Mouse (Mus musculus) urinary bladder, postnatal 14 days (tissue): ENCODE data around the gene Il6ra.

ENCODE experiments used
- DNase-seq: peaks from one replicate; pipeline ENCODE4 v3.0.0; 2021; ENCODE audit warnings: low spot score

Gene Il6ra

GRCm38 (mm10) chr3:89847596-89847995 lies 65.4 kb downstream of the Il6ra start:
- no peak for DNase-seq

- DNase-seq: no peak
Observed at GRCm38 (mm10) chr3:89847126-89847525, 65.9 kb downstream of the Il6ra start.

GRCm38 (mm10) chr3:89845814-89846213 lies 67.2 kb downstream of the Il6ra start:
- no peak for DNase-seq

- DNase-seq: no peak
Observed at GRCm38 (mm10) chr3:89843148-89843547, 69.8 kb downstream of the Il6ra start.

GRCm38 (mm10) chr3:89842258-89842657 lies 70.7 kb downstream of the Il6ra start:
- DNase-seq: no peak

- no peak for DNase-seq
Observed at GRCm38 (mm10) chr3:89835362-89835761, 77.6 kb downstream of the Il6ra start.

GRCm38 (mm10) chr3:89830815-89831591 lies 82.0 kb downstream of the Il6ra start, which contains the start of gene She:
Gene She, plus strand, starts transcription at chr3:89831370.
- no peak for DNase-seq

GRCm38 (mm10) chr3:89826295-89826694 lies 86.7 kb downstream of the Il6ra start:
- no peak for DNase-seq

GRCm38 (mm10) chr3:89823594-89823993 lies 89.4 kb downstream of the Il6ra start:
- no peak for DNase-seq

GRCm38 (mm10) chr3:89821548-89822480 lies 91.2 kb downstream of the Il6ra start:
- DNase-seq: no peak

GRCm38 (mm10) chr3:89821096-89821513 lies 91.9 kb downstream of the Il6ra start:
- no peak for DNase-seq

GRCm38 (mm10) chr3:89820311-89821095 lies 92.5 kb downstream of the Il6ra start:
- no peak for DNase-seq

- DNase-seq: no peak
Observed at GRCm38 (mm10) chr3:89819897-89820296, 93.1 kb downstream of the Il6ra start.

GRCm38 (mm10) chr3:89818605-89819004 lies 94.4 kb downstream of the Il6ra start:
- DNase-seq: no peak

GRCm38 (mm10) chr3:89817056-89817455 lies 95.9 kb downstream of the Il6ra start:
- DNase-seq: peak; percentile 52
